Mouse (Mus musculus) hindbrain, embryonic 15.5 days (tissue): Measurements from ENCODE around the gene Ankrd44. TPM values are rescaled to one million over a fixed set of nuclear protein-coding genes. Genes with fewer than 3 reads are reported as not detected.

ENCODE experiments used
- ATAC-seq: fragments of 200-750 bp; cut with Nextera tagmentation; 2 replicates; pipeline ENCODE4 v1.8.0; 2017; ENCODE audit warnings: low read depth, moderate number of reproducible peaks, moderate TSS enrichment; ENCODE audit not compliant: low FRiP score
- H3K27ac ChIP-seq: fragments of 300-500 bp; sonication (generic); replicated peaks from 2 replicates; pipeline ENCODE4 v1.5.1; 2015; ENCODE audit warnings: mild to moderate bottlenecking, inconsistent platforms
- H3K27me3 ChIP-seq: fragments of 300-500 bp; sonication (generic); 2 replicates; pipeline ENCODE4 v1.6.1; 2015; ENCODE audit warnings: control low read depth, inconsistent platforms
- H3K36me3 ChIP-seq: fragments of 300-500 bp; sonication (generic); 2 replicates; pipeline ENCODE4 v1.6.1; 2015; ENCODE audit warnings: control low read depth, inconsistent platforms
- H3K4me1 ChIP-seq: fragments of 300-500 bp; sonication (generic); replicated peaks from 2 replicates; pipeline ENCODE4 v1.6.1; 2015; ENCODE audit warnings: control low read depth, inconsistent platforms
- H3K4me2 ChIP-seq: fragments of 300-500 bp; sonication (generic); 2 replicates; pipeline ENCODE4 v1.6.1; 2015; ENCODE audit warnings: moderate library complexity, mild to moderate bottlenecking, inconsistent platforms
- H3K4me3 ChIP-seq: fragments of 300-500 bp; sonication (generic); 2 replicates; pipeline ENCODE4 v1.5.1; 2015; ENCODE audit warnings: mild to moderate bottlenecking, inconsistent platforms
- H3K9ac ChIP-seq: fragments of 300-500 bp; sonication (generic); 2 replicates; pipeline ENCODE4 v1.6.1; 2015; ENCODE audit warnings: inconsistent platforms
- H3K9me3 ChIP-seq: fragments of 300-500 bp; sonication (generic); 2 replicates; pipeline ENCODE4 v1.6.1; 2016; ENCODE audit warnings: control low read depth, inconsistent platforms
- whole genome bisulfite sequencing: fragments of 180-500 bp; shearing (Covaris S2); methylation state at CpG from one replicate; pipeline ENCODE4 v1.1.7; 2015; 5-methylcytosine and 5-hydroxymethylcytosine counted together
- polyA plus RNA-seq: library from polyadenylated mRNA; unstranded; fragments of >200 nt; fragmentation: Nextera tagmentation; extraction: Ambion mirVana; gene quantifications from 2 replicates; pipeline ENCODE4 v1.2.1, GENCODE M21; 2015

Gene Ankrd44
- polyA plus RNA-seq, 1 experiment from 2014 or later, result 21.1 TPM

- no peak for ATAC-seq
- H3K9ac ChIP-seq, result no peak overlapping the region
- H3K9me3 ChIP-seq, result no peaks in the 10 kb centered on the region
- no peaks in the 10 kb centered on the region for H3K27me3 ChIP-seq
- no peak overlapping the region for H3K27ac ChIP-seq
- H3K4me2 ChIP-seq, result no peak overlapping the region
- peaks cover 11% of the 10 kb centered on the region; the same call in 1 of the 2 replicates for H3K4me1 ChIP-seq
- 92% methylated on average over 6 of the region's 6 CpGs for WGBS
- H3K4me3 ChIP-seq, result no peak overlapping the region
- peaks cover 6% of the 10 kb centered on the region; the same call in 1 of the 2 replicates for H3K36me3 ChIP-seq
Measured at GRCm38 (mm10) chr1:54716921-54717320, 209.3 kb downstream of the Ankrd44 start.

- Histone ChIP-seq H3K36me3 (peaks cover 6% of the 10 kb centered on the region; the same call in 1 of the 2 replicates), H3K4me3 (no peak overlapping the region), H3K4me2 (no peak overlapping the region), H3K27ac (no peak overlapping the region), H3K4me1 (peaks cover 17% of the 10 kb centered on the region; the same call in 1 of the 2 replicates), H3K9ac (no peak overlapping the region), H3K27me3 (no peaks in the 10 kb centered on the region), H3K9me3 (no peaks in the 10 kb centered on the region)
- WGBS, result 59% methylated on average over 8 of the region's 8 CpGs
- ATAC-seq, result no peak
Measured at GRCm38 (mm10) chr1:54715061-54715760, 211.0 kb downstream of the Ankrd44 start.

- no peak for ATAC-seq
- Histone ChIP-seq H3K4me3 (no peak overlapping the region), H3K4me2 (no peak overlapping the region), H3K27ac (no peak overlapping the region), H3K36me3 (peaks cover 6% of the 10 kb centered on the region; the same call in 1 of the 2 replicates), H3K4me1 (peaks cover 18% of the 10 kb centered on the region; the same call in 1 of the 2 replicates), H3K9ac (no peak overlapping the region), H3K9me3 (no peaks in the 10 kb centered on the region), H3K27me3 (no peaks in the 10 kb centered on the region)
- WGBS, result 63% methylated on average over 11 of the region's 11 CpGs
Measured at GRCm38 (mm10) chr1:54713231-54714173, 212.7 kb downstream of the Ankrd44 start.

- H3K4me2 ChIP-seq, result no peak overlapping the region
- H3K27ac ChIP-seq, result no peak overlapping the region
- no peaks in the 10 kb centered on the region for H3K9me3 ChIP-seq
- H3K27me3 ChIP-seq, result no peaks in the 10 kb centered on the region
- H3K9ac ChIP-seq, result no peak overlapping the region
- ATAC-seq, result no peak
- H3K4me1 ChIP-seq, result peaks cover 37% of the 10 kb centered on the region
- 92% methylated on average over 3 of the region's 3 CpGs for WGBS
- peaks cover 6% of the 10 kb centered on the region; the same call in 1 of the 2 replicates for H3K36me3 ChIP-seq
- H3K4me3 ChIP-seq, result no peak overlapping the region
Measured at GRCm38 (mm10) chr1:54711568-54711967, 214.6 kb downstream of the Ankrd44 start.

GRCm38 (mm10) chr1:54710550-54710949, 215.6 kb downstream of the Ankrd44 start:
- Histone ChIP-seq H3K27me3 (no peaks in the 10 kb centered on the region), H3K9me3 (no peaks in the 10 kb centered on the region), H3K9ac (no peak overlapping the region), H3K4me3 (no peak overlapping the region), H3K4me1 (peaks cover 36% of the 10 kb centered on the region), H3K4me2 (no peak overlapping the region), H3K27ac (no peak overlapping the region), H3K36me3 (peaks cover 6% of the 10 kb centered on the region; the same call in 1 of the 2 replicates)
- WGBS, result 59% methylated on average over 1 of the region's 1 CpGs
- no peak for ATAC-seq

GRCm38 (mm10) chr1:54707888-54708565, 218.2 kb downstream of the Ankrd44 start:
- WGBS, result 54% methylated on average over 8 of the region's 8 CpGs
- ATAC-seq, result peak; percentile 49
- H3K9ac ChIP-seq, result no peak overlapping the region
- peaks cover 6% of the 10 kb centered on the region; the same call in 1 of the 2 replicates for H3K36me3 ChIP-seq
- no peaks in the 10 kb centered on the region for H3K9me3 ChIP-seq
- H3K27ac ChIP-seq, result peak overlapping the region; percentile 16
- no peak overlapping the region for H3K4me2 ChIP-seq
- H3K4me1 ChIP-seq, result peaks cover 32% of the 10 kb centered on the region
- H3K27me3 ChIP-seq, result no peaks in the 10 kb centered on the region
- H3K4me3 ChIP-seq, result no peak overlapping the region

GRCm38 (mm10) chr1:54707036-54707887, 218.9 kb downstream of the Ankrd44 start:
- 36% methylated on average over 10 of the region's 10 CpGs for WGBS
- H3K9ac ChIP-seq, result no peak overlapping the region
- H3K4me2 ChIP-seq, result no peak overlapping the region
- ATAC-seq, result peak; percentile 68
- no peaks in the 10 kb centered on the region for H3K9me3 ChIP-seq
- H3K4me1 ChIP-seq, result peaks cover 34% of the 10 kb centered on the region
- peaks cover 2% of the 10 kb centered on the region; the same call in 1 of the 2 replicates for H3K36me3 ChIP-seq
- H3K27ac ChIP-seq, result peak overlapping the region; percentile 16
- H3K27me3 ChIP-seq, result no peaks in the 10 kb centered on the region
- no peak overlapping the region for H3K4me3 ChIP-seq

GRCm38 (mm10) chr1:54706621-54707020, 219.6 kb downstream of the Ankrd44 start:
- Histone ChIP-seq H3K9me3 (no peaks in the 10 kb centered on the region), H3K4me2 (no peak overlapping the region), H3K36me3 (no peaks in the 10 kb centered on the region)

GRCm38 (mm10) chr1:54703466-54703865, 222.7 kb downstream of the Ankrd44 start:
- H3K4me2 ChIP-seq, result no peak overlapping the region
- H3K27me3 ChIP-seq, result no peaks in the 10 kb centered on the region
- 51% methylated on average over 1 of the region's 1 CpGs for WGBS
- H3K36me3 ChIP-seq, result no peaks in the 10 kb centered on the region
- ATAC-seq, result 0 out of 2 replicates have a peak, but pooled peaks have one; percentile 10
- H3K9me3 ChIP-seq, result no peaks in the 10 kb centered on the region
- H3K4me3 ChIP-seq, result no peak overlapping the region
- no peak overlapping the region for H3K9ac ChIP-seq
- peaks cover 27% of the 10 kb centered on the region for H3K4me1 ChIP-seq
- no peak overlapping the region for H3K27ac ChIP-seq

More at GRCm38 (mm10) chr1:54706621-54707020, 219.6 kb downstream of the Ankrd44 start:
- 28% methylated on average over 3 of the region's 3 CpGs for WGBS
- Histone ChIP-seq H3K4me1 (peaks cover 34% of the 10 kb centered on the region), H3K9ac (no peak overlapping the region), H3K27ac (peak overlapping the region; percentile 16), H3K4me3 (no peak overlapping the region), H3K27me3 (no peaks in the 10 kb centered on the region)
- ATAC-seq, result no peak

GRCm38 (mm10) chr1:54702918-54703317, 223.3 kb downstream of the Ankrd44 start:
- Histone ChIP-seq H3K9me3 (no peaks in the 10 kb centered on the region), H3K4me1 (peaks cover 21% of the 10 kb centered on the region), H3K4me2 (no peak overlapping the region), H3K9ac (no peak overlapping the region), H3K36me3 (no peaks in the 10 kb centered on the region), H3K27me3 (no peaks in the 10 kb centered on the region), H3K27ac (peak overlapping the region; percentile 38; the same call in 1 of the 2 replicates), H3K4me3 (no peak overlapping the region)
- no peak for ATAC-seq

- no peaks in the 10 kb centered on the region for H3K9me3 ChIP-seq
- peaks cover 4% of the 10 kb centered on the region; the same call in 1 of the 2 replicates for H3K4me1 ChIP-seq
- WGBS, result 92% methylated on average over 3 of the region's 3 CpGs
- H3K9ac ChIP-seq, result no peak overlapping the region
- H3K27me3 ChIP-seq, result no peaks in the 10 kb centered on the region
- no peak overlapping the region for H3K4me2 ChIP-seq
- no peak for ATAC-seq
- H3K36me3 ChIP-seq, result no peaks in the 10 kb centered on the region
- H3K27ac ChIP-seq, result no peak overlapping the region
- no peak overlapping the region for H3K4me3 ChIP-seq
Measured at GRCm38 (mm10) chr1:54695396-54695795, 230.8 kb downstream of the Ankrd44 start.
